Mouse (Mus musculus) c-Kit-negative CD71-positive TER-119-positive erythroid progenitor cells, embryonic 14.5 days (primary cell): ENCODE data around the gene Tuba1a.
"Not testable (repeated sequence)": the region's sequence is repeated elsewhere in the genome, so short reads cannot be mapped to it uniquely, and the experiment has no call there.

Experiments
- DNase-seq: peaks from one replicate; pipeline ENCODE4 v3.0.0-alpha.2; 2013; ENCODE audit warnings: low read depth, low spot score

Tuba1a gene

DNA sequence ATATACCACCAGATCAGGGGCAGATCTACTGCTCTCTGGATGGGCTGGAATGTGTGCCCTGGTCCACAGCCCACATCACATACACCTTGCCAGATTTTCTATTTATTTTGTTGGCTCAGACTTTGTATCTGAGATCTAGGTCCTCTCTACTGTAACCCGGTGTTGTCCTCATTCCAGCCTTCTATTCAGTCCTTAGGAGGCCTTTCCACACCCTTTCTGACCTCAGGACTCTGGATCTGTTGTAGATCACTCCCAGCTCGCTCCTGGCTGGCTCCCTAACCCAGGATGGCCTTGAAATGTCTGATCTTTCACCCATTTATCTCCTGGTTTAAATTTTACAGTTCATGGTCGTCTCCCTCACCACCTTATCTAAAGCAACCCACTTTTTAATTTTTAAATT is 28.8 kb downstream of the Tuba1a start:
- no peak for DNase-seq

- no peak for DNase-seq
Observed at GRCm38 (mm10) chr15:98923031-98923537, 30.4 kb downstream of the Tuba1a start.

DNA sequence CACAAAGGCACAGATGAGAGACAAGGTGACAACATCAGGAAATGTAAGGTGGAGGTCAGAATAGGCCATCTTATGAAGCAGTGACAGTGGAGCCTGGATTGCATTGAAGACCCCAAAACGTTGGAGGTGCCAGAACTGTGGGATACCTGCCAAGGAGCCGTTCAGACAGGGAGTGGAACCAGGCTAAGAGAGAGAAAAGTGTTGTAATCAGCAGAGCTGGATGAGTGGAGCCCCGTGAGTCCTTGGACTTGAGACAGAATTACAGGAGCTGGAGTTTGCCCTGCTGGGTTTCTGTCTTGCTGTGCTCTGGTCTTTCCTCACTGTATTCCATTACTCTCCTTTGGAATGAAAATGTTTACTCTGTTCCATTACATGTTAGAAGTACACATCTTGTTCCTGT is 30.9 kb downstream of the Tuba1a start:
- DNase-seq = no peak

GRCm38 (mm10) chr15:98921510-98921909 is 32.0 kb downstream of the Tuba1a start:
- no peak for DNase-seq

GRCm38 (mm10) chr15:98918499-98918895 is 35.0 kb downstream of the Tuba1a start:
- DNase-seq = not testable (repeated sequence)

GRCm38 (mm10) chr15:98917538-98918498 is 35.7 kb downstream of the Tuba1a start, which contains the start of gene Lmbr1l:
Gene Lmbr1l (minus strand): TSS chr15:98918231.
- DNase-seq = peak; percentile 95

- DNase-seq = no peak
Observed at GRCm38 (mm10) chr15:98917091-98917490, 36.4 kb downstream of the Tuba1a start.

- DNase-seq = no peak
Observed at GRCm38 (mm10) chr15:98916016-98916415, 37.5 kb downstream of the Tuba1a start.

DNA sequence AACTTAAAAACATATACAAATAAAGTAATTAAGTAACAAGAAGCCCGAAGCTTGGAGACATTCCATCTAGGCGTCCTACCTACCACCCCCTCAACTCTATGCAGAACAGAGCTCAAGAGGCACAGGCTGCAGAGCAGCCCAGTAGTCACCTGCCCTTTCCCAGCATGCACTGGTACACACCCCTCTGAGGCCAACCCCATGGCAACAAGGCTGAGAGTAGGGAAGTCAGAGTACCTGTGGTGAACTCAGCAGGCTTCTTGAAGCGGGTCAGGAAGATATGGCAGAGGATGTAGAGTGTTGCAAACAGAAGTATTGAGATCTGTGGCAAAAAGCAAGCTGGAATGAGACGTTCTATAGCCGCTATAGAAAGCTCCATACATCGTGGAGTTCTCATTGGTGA is 38.6 kb downstream of the Tuba1a start:
- DNase-seq = no peak

DNA sequence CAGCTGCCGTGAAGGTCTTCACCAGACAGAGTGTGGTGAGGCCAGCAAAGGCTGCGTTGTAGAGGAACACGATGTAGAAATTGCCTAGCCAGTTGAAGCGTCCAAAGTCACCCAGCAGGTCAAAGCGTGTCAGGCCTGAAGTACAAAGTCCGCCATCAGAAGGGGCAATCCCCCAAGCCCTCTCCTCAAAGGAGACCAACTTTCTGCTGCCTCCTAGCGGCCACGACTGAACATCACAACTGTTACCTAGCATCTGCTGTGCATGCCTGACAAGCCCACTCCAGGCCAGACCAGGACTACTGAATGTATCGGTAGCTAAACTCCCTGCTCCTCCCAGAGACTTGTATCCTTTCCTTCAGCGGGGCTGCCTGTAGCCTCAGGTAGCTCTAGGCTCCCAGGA is 48.8 kb downstream of the Tuba1a start:
- no peak for DNase-seq

GRCm38 (mm10) chr15:98902600-98902999 is 50.9 kb downstream of the Tuba1a start:
- DNase-seq = no peak

GRCm38 (mm10) chr15:98901530-98901929 is 52.0 kb downstream of the Tuba1a start:
- no peak for DNase-seq
